Mouse (Mus musculus) monocyte, adult 2 months (primary cell): ENCODE results near the gene Usp17lb.
"Not testable (repeated sequence)": the region's sequence is repeated elsewhere in the genome, so short reads cannot be mapped to it uniquely, and the experiment has no call there.

Source experiments
- DNase-seq, 2 experiments: peaks; one replicate each; pipeline ENCODE4 v3.0.0; 2022; ENCODE audit warnings: low spot score in 2 of 2, low read depth in 1 of 2

The Usp17lb gene

GRCm38 (mm10) chr7:104842503-104842902 is at the start of gene Usp17lb:
TSS of gene Usp17lb (minus strand) at chr7:104842603.
- no peak for DNase-seq

- DNase-seq: no peak
Measured at GRCm38 (mm10) chr7:104877731-104878130, 35.3 kb upstream of the Usp17lb start, which contains the start of gene Olfr665. TSS of gene Olfr665 (plus strand) at chr7:104878031.

- no peak for DNase-seq
Measured at GRCm38 (mm10) chr7:104861381-104861780, 19.0 kb upstream of the Usp17lb start.

DNA sequence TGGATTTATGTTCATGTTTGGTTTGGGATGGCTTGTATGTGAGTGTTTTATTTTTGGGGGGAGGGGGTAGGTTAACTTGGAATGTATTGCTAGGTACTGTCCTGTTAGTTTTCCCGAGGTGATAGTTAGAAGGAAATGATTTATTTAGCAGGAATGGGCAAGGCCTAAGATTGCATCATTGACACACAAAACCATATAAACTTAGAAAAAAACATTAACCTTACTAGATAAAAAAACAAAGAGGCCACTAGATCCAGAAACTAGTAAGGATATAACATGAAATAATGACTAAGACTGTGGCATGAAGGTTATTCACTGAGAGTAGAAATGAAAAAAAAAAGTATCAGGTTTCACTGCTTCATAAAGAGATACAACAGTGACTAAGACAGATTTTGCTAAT is 15.3 kb upstream of the Usp17lb start:
- DNase-seq: no peak

GRCm38 (mm10) chr7:104856709-104857108 is 14.3 kb upstream of the Usp17lb start, which contains the start of gene Usp17la:
TSS of gene Usp17la (plus strand) at chr7:104857009.
- DNase-seq: not testable (repeated sequence)

DNA sequence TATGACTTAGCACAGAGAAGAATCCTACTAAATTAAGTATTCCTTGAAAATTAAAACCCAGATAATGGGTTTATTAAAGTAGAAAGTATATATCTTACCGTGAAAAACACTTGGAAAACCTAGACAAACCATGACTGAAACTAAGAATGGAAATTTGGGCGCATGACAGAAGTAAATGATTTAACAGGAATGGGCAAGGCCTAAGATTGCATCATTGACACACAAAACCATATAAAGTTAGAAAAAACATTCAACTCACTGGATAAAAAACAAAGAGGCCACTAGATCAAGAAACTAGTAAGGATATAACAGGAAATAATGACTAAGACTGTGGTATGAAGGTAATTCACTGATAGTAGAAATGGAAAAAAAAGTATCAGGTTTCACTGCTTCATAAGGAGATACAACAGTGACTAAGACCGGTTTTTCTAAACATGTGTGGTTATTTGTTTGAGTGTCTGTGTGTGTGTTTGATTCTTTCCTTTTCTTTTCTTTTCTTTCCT is 12.9 kb upstream of the Usp17lb start:
- no peak for DNase-seq

DNA sequence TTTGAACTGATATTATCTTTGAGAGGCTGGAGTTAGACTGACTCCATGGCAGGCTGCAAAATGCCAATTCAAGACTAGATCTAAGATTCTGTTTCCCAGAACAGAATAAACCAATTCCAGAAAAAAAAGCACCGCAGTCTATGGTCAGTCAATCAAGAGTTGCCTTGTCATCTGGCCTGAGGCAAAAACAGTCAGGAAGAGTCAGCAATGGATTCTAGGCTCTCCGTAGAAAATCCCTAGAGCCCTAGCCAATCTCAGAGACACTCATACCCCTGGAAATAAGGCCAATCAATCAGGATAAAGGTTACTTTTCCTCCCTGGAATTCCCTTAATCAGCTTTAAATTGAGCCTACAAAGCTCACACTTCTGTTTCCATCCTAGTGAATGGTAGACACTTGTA is 9.1 kb upstream of the Usp17lb start:
- not testable (repeated sequence) for DNase-seq

- DNase-seq: no peak
Measured at GRCm38 (mm10) chr7:104843731-104844287, 1.4 kb upstream of the Usp17lb start.

DNA sequence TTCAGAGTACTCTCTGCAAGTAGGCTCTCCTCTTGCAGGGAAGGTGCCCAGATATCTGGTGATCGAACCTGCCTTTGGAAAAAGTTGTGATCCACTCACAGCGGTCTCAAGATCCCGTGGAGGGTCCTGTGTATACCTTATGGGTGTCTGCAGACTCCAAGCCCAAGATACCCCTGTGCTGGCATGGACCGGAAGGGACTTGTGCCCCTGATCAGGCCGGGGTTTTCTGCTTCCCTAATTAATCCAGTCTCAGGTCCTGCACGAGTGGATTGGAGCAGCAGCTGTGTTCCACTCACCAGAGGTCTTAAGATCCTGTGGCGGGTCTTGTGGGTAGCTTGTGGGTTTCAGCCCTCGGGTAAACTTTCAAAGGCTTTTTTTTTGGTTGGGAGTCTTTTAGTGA is 32.1 kb downstream of the Usp17lb start:
- not testable (repeated sequence) for DNase-seq

GRCm38 (mm10) chr7:104790796-104791195 is 51.6 kb downstream of the Usp17lb start:
- DNase-seq: no peak
